Mouse (Mus musculus) MEL (cell line): Measurements from ENCODE around the gene Mov10. TPM values are rescaled to one million over a fixed set of nuclear protein-coding genes. Genes with fewer than 3 reads are reported as not detected.

Experiments
- DNase-seq: peaks from one replicate; pipeline ENCODE4 v3.0.0; 2011; ENCODE audit warnings: low read depth, low spot score
- H3K27ac ChIP-seq: 2 replicates; pipeline ENCODE4 v1.5.1; 2012; ENCODE audit warnings: low read depth, mild to moderate bottlenecking, control low read depth, low read length, moderate library complexity; ENCODE audit not compliant: control insufficient read depth
- H3K27me3 ChIP-seq, 2 experiments: fragments of 150-350 bp in 1 of 2; sonication (generic) in 1 of 2; 2 replicates each; pipeline ENCODE4 v1.6.1; 2012; ENCODE audit warnings: low read length in 2 of 2, mild to moderate bottlenecking in 2 of 2, improper control_type of control experiment in 1 of 2, moderate library complexity in 1 of 2; ENCODE audit not compliant: insufficient read depth in 2 of 2, control insufficient read depth in 1 of 2
- H3K36me3 ChIP-seq, 2 experiments: 2 replicates each; pipeline ENCODE4 v1.6.1; 2012 to 2014; ENCODE audit warnings: low read length in 2 of 2, improper control_type of control experiment in 1 of 2, inconsistent platforms in 1 of 2, mild to moderate bottlenecking in 1 of 2; ENCODE audit not compliant: insufficient read depth in 2 of 2, control insufficient read depth in 1 of 2
- H3K4me1 ChIP-seq, 2 experiments: fragments of 150-350 bp in 1 of 2; sonication (generic) in 1 of 2; 2 replicates each; pipeline ENCODE4 v1.6.1; 2012; ENCODE audit warnings: low read length in 2 of 2, improper control_type of control experiment in 1 of 2, mild to moderate bottlenecking in 1 of 2; ENCODE audit not compliant: insufficient read depth in 2 of 2, control insufficient read depth in 1 of 2
- H3K4me3 ChIP-seq, 2 experiments: fragments of 150-350 bp in 1 of 2; sonication (generic) in 1 of 2; 2 replicates each; pipeline ENCODE4 v1.5.1; 2012; ENCODE audit warnings: low read depth in 2 of 2, low read length in 2 of 2, mild to moderate bottlenecking in 2 of 2, moderate library complexity in 2 of 2, control low read depth in 1 of 2, improper control_type of control experiment in 1 of 2; ENCODE audit not compliant: control insufficient read depth in 1 of 2, insufficient read depth in 1 of 2
- H3K79me2 ChIP-seq: 2 replicates; pipeline ENCODE4 v1.6.1; 2012; ENCODE audit warnings: mild to moderate bottlenecking, low read length, moderate library complexity; ENCODE audit not compliant: control insufficient read depth, poor library complexity, insufficient read depth
- H3K9ac ChIP-seq: 2 replicates; pipeline ENCODE4 v1.6.1; 2012; ENCODE audit warnings: low read depth, mild to moderate bottlenecking, control low read depth, low read length, moderate library complexity; ENCODE audit not compliant: control insufficient read depth, poor library complexity, severe bottlenecking
- H3K9me3 ChIP-seq: fragments of 150-350 bp; sonication (generic); replicated peaks from 2 replicates; pipeline ENCODE4 v1.6.1; 2012; ENCODE audit warnings: mild to moderate bottlenecking, low read length, improper control_type of control experiment, moderate library complexity; ENCODE audit not compliant: insufficient read depth
- BHLHE40 ChIP-seq: IDR thresholded peaks from 2 replicates; pipeline ENCODE4 v1.6.1; 2012; ENCODE audit warnings: low read depth, mild to moderate bottlenecking, inconsistent platforms, low read length, improper control_type of control experiment, borderline replicate concordance
- CHD1 ChIP-seq: IDR thresholded peaks from 2 replicates; pipeline ENCODE4 v1.6.1; 2012; ENCODE audit warnings: low read depth, mild to moderate bottlenecking, inconsistent platforms, low read length, improper control_type of control experiment
- CHD2 ChIP-seq: IDR thresholded peaks from 2 replicates; pipeline ENCODE4 v1.6.1; 2011; ENCODE audit warnings: low read length, improper control_type of control experiment
- CTCF ChIP-seq, 3 experiments: IDR thresholded peaks in 2 of 3; conservative IDR thresholded peaks in 1 of 3; 2 replicates each; pipeline ENCODE4 v1.5.1; 2011 to 2012; ENCODE audit warnings: low read length in 3 of 3, low read depth in 2 of 3, mild to moderate bottlenecking in 2 of 3, improper control_type of control experiment in 1 of 3, inconsistent platforms in 1 of 3, mixed read lengths in 1 of 3, moderate library complexity in 1 of 3; ENCODE audit not compliant: control insufficient read depth in 1 of 3, insufficient read depth in 1 of 3, poor library complexity in 1 of 3, severe bottlenecking in 1 of 3
- ELF1 ChIP-seq: IDR thresholded peaks from 2 replicates; pipeline ENCODE4 v1.6.1; 2014; ENCODE audit warnings: low read depth, mild to moderate bottlenecking, inconsistent platforms, low read length, improper control_type of control experiment, moderate library complexity
- EP300 ChIP-seq, 2 experiments: IDR thresholded peaks; 2 replicates each; pipeline ENCODE4 v1.6.1; 2011; ENCODE audit warnings: improper control_type of control experiment in 2 of 2, low read length in 2 of 2, low read depth in 1 of 2, mild to moderate bottlenecking in 1 of 2
- ETS1 ChIP-seq: IDR thresholded peaks from 2 replicates; pipeline ENCODE4 v1.6.1; 2012; ENCODE audit warnings: low read depth, mild to moderate bottlenecking, inconsistent platforms, low read length, improper control_type of control experiment, moderate library complexity
- GABPA ChIP-seq: IDR thresholded peaks from 2 replicates; pipeline ENCODE4 v1.6.1; 2012; ENCODE audit warnings: low read depth, mild to moderate bottlenecking, inconsistent platforms, low read length, improper control_type of control experiment, moderate library complexity
- HCFC1 ChIP-seq: IDR thresholded peaks from 2 replicates; pipeline ENCODE4 v1.6.1; 2012; ENCODE audit warnings: low read depth, mild to moderate bottlenecking, inconsistent platforms, low read length, improper control_type of control experiment, moderate library complexity
- MAX ChIP-seq: IDR thresholded peaks from 2 replicates; pipeline ENCODE4 v1.6.1; 2011; ENCODE audit warnings: low read length, improper control_type of control experiment
- MEF2A ChIP-seq: IDR thresholded peaks from 2 replicates; pipeline ENCODE4 v1.6.1; 2014; ENCODE audit warnings: low read depth, mild to moderate bottlenecking, inconsistent platforms, low read length, improper control_type of control experiment; ENCODE audit not compliant: poor library complexity, insufficient replicate concordance, severe bottlenecking; ENCODE audit errors: extremely low read depth
- MYB ChIP-seq: IDR thresholded peaks from 2 replicates; pipeline ENCODE4 v1.6.1; 2011; ENCODE audit warnings: mild to moderate bottlenecking, low read depth, low read length, improper control_type of control experiment
- MYC ChIP-seq: IDR thresholded peaks from 2 replicates; pipeline ENCODE4 v1.6.1; 2011; ENCODE audit warnings: low read depth, mild to moderate bottlenecking, low read length, improper control_type of control experiment, moderate library complexity
- NELFE ChIP-seq: IDR thresholded peaks from 2 replicates; pipeline ENCODE4 v1.6.1; 2011; ENCODE audit warnings: low read depth, low read length, improper control_type of control experiment
- POLR2A ChIP-seq, 2 experiments: IDR thresholded peaks; 2 replicates each; pipeline ENCODE4 v1.6.1; 2011 to 2012; ENCODE audit warnings: low read length in 2 of 2, mild to moderate bottlenecking in 2 of 2, control low read depth in 1 of 2, improper control_type of control experiment in 1 of 2, low read depth in 1 of 2, moderate library complexity in 1 of 2; ENCODE audit not compliant: control insufficient read depth in 1 of 2, insufficient read depth in 1 of 2, poor library complexity in 1 of 2
- POLR2AphosphoS2 ChIP-seq: IDR thresholded peaks from 2 replicates; pipeline ENCODE4 v1.6.1; 2011; ENCODE audit warnings: low read length, improper control_type of control experiment
- POLR2AphosphoS5 ChIP-seq: IDR thresholded peaks from 2 replicates; pipeline ENCODE4 v1.6.1; 2012; ENCODE audit warnings: low read depth, borderline replicate concordance, mild to moderate bottlenecking, inconsistent platforms, low read length, moderate library complexity, mixed read lengths
- RCOR1 ChIP-seq: IDR thresholded peaks from 2 replicates; pipeline ENCODE4 v1.6.1; 2012; ENCODE audit warnings: low read depth, mild to moderate bottlenecking, inconsistent platforms, low read length, improper control_type of control experiment
- SIN3A ChIP-seq: IDR thresholded peaks from 2 replicates; pipeline ENCODE4 v1.6.1; 2012; ENCODE audit warnings: low read length, improper control_type of control experiment, inconsistent platforms
- SMC3 ChIP-seq: IDR thresholded peaks from 2 replicates; pipeline ENCODE4 v1.6.1; 2011; ENCODE audit warnings: low read depth, low read length, improper control_type of control experiment
- TAL1 ChIP-seq: IDR thresholded peaks from 2 replicates; pipeline ENCODE4 v1.6.1; 2012; ENCODE audit warnings: mild to moderate bottlenecking, inconsistent platforms, low read length, moderate library complexity, mixed read lengths
- TBP ChIP-seq: IDR thresholded peaks from 2 replicates; pipeline ENCODE4 v1.8.0; 2011; ENCODE audit warnings: low read depth, low read length, improper control_type of control experiment
- TCF12 ChIP-seq: IDR thresholded peaks from 2 replicates; pipeline ENCODE4 v1.6.1; 2014; ENCODE audit warnings: low read depth, mild to moderate bottlenecking, inconsistent platforms, low read length, improper control_type of control experiment, moderate library complexity
- ZC3H11A ChIP-seq: IDR thresholded peaks from 2 replicates; pipeline ENCODE4 v1.6.1; 2012; ENCODE audit warnings: low read depth, mild to moderate bottlenecking, inconsistent platforms, low read length, improper control_type of control experiment
- ZKSCAN1 ChIP-seq: IDR thresholded peaks from 2 replicates; pipeline ENCODE4 v1.6.1; 2012; ENCODE audit warnings: low read depth, mild to moderate bottlenecking, inconsistent platforms, low read length, improper control_type of control experiment, moderate library complexity
- ZMIZ1 ChIP-seq: IDR thresholded peaks from 2 replicates; pipeline ENCODE4 v1.6.1; 2012; ENCODE audit warnings: low read depth, mild to moderate bottlenecking, inconsistent platforms, low read length, improper control_type of control experiment, moderate library complexity
- ZNF384 ChIP-seq: IDR thresholded peaks from 2 replicates; pipeline ENCODE4 v1.6.1; 2012; ENCODE audit warnings: low read depth, mild to moderate bottlenecking, inconsistent platforms, low read length, improper control_type of control experiment
- polyA plus RNA-seq, 2 experiments: library from polyadenylated mRNA; stranded (reverse) in 1 of 2; unstranded in 1 of 2; fragments of >175 nt in 1 of 2; fragments of >200 nt in 1 of 2; gene quantifications; 2 replicates each; pipeline versions ENCODE4 v1.2.1 to v1.2.4; 2012; ENCODE audit warnings: low replicate concordance in 2 of 2, low read depth in 1 of 2; ENCODE audit not compliant: insufficient read length in 2 of 2, insufficient read depth in 1 of 2, missing spikeins in 1 of 2
- total RNA-seq: library from RNA; depleted of rRNA; stranded (reverse); fragments of 300-350 nt; gene quantifications from 2 replicates; pipeline ENCODE4 v1.2.3, GENCODE M21; 2012

The Mov10 gene
- total and polyA plus RNA-seq, 3 experiments = 7.1 to 32.5 TPM; not detected in 1

DNA sequence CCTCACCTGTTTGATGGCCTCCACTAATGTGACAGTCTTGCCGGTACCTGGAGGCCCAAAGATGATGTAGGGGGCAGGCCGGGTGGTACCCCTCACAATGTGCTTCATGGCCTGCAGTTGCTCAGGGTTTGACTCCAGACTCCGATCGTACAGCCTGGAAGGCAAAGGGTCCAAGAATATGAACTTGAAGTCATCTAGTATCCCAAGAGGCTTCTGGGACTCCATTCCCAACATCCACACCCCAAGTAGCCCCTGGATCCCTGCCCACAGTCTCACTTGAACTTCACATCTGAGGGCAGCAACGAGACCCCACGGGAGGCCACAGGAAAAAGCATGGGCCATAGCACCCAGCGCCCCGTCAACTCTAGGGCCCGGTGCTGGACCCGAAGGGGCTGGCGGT lies 17.7 kb downstream of the Mov10 start:
- no peak for TF ChIP-seq SIN3A
- TF ChIP-seq ELF1 = no peak
- TF ChIP-seq ZMIZ1 = no peak
- TF ChIP-seq SMC3 = no peak
- no peak for TF ChIP-seq HCFC1
- no peak for TF ChIP-seq TBP
- no peak for TF ChIP-seq CTCF (IDR thresholded peaks at IDR 0.05 in 2 of 3, conservative IDR thresholded peaks at IDR 0.05 in 1 of 3; ENCODE audit: control insufficient read depth in 1 of 3, insufficient read depth in 1 of 3, low read depth in 2 of 3, low read length in 3 of 3, poor library complexity in 1 of 3, severe bottlenecking in 1 of 3)
- TF ChIP-seq MEF2A = no peak
- no peak for TF ChIP-seq POLR2A (IDR thresholded peaks at IDR 0.05; ENCODE audit: control insufficient read depth in 1 of 2, insufficient read depth in 1 of 2, low read depth in 1 of 2, low read length in 2 of 2, poor library complexity in 1 of 2)
- TF ChIP-seq TAL1 = no peak
- no peak for TF ChIP-seq POLR2AphosphoS5
- no peak for TF ChIP-seq GABPA
- TF ChIP-seq MYB = no peak
- no peak for TF ChIP-seq RCOR1
- no peak for TF ChIP-seq ZC3H11A
- no peak for TF ChIP-seq ZKSCAN1
- TF ChIP-seq NELFE = no peak
- no peak for TF ChIP-seq CHD2
- TF ChIP-seq CHD1 = no peak
- DNase-seq = no peak
- Histone ChIP-seq H3K9ac (no peak overlapping the region), H3K27me3 (no peaks in the 10 kb centered on the region), H3K79me2 (no peaks in the 10 kb centered on the region), H3K36me3 (peaks cover 0 to 2% of the 10 kb centered on the region in 2 experiments; a peak in 1 of 4 replicates), H3K27ac (no peak overlapping the region), H3K4me3 (no peak overlapping the region), H3K4me1 (no peaks in the 10 kb centered on the region), H3K9me3 (no peaks in the 10 kb centered on the region)

GRCm38 (mm10) chr3:104796430-104797082 lies 21.8 kb downstream of the Mov10 start:
- H3K9me3 ChIP-seq = no peaks in the 10 kb centered on the region
- H3K4me1 ChIP-seq = peaks cover 4 to 11% of the 10 kb centered on the region in 2 experiments
- H3K27me3 ChIP-seq = no peaks in the 10 kb centered on the region
- TF ChIP-seq RCOR1 = no peak
- TF ChIP-seq MYC = no peak
- no peak for TF ChIP-seq ZC3H11A
- no peak for TF ChIP-seq SMC3
- TF ChIP-seq POLR2AphosphoS5 = no peak
- TF ChIP-seq POLR2AphosphoS2 = no peak
- no peak for TF ChIP-seq MEF2A
- no peak for TF ChIP-seq ZNF384
- no peak for TF ChIP-seq ETS1
- no peak for TF ChIP-seq TCF12
- TF ChIP-seq MYB = no peak
- no peak for TF ChIP-seq MAX
- TF ChIP-seq EP300 (IDR thresholded peaks at IDR 0.05; ENCODE audit: low read depth in 1 of 2, low read length in 2 of 2) = no peak
- no peak for TF ChIP-seq CTCF (IDR thresholded peaks at IDR 0.05 in 2 of 3, conservative IDR thresholded peaks at IDR 0.05 in 1 of 3; ENCODE audit: control insufficient read depth in 1 of 3, insufficient read depth in 1 of 3, low read depth in 2 of 3, low read length in 3 of 3, poor library complexity in 1 of 3, severe bottlenecking in 1 of 3)
- no peak for TF ChIP-seq BHLHE40
- no peak for TF ChIP-seq CHD1
- DNase-seq = no peak
- no peaks in the 10 kb centered on the region for H3K79me2 ChIP-seq
- H3K27ac ChIP-seq = no peak overlapping the region
- H3K9ac ChIP-seq = no peak overlapping the region
- H3K36me3 ChIP-seq = peaks cover 0 to 13% of the 10 kb centered on the region in 2 experiments; a peak in 3 of 4 replicates
- H3K4me3 ChIP-seq = no peak overlapping the region
